21 mouse cellular contexts compared by ENCODE assay signal in the genomic region with DNA sequence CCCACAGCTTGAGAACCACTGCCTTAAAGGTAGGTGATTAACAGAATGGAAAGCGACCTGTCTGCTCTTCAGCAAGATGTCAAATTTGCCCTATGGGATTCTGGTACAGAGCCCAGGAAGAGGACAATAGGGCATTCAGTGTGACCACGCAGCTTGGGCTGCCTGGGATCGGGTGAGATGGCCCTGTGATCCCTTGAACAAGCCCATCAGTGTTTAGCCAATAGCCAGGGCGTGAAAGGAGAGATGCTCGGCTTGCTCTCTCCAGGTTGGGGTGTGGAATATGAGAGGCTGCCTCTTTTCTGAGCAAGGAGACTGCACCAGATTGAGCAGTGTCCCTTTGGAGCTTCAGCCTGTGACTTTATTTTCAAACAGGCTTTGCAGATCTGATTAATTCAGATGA. TPM values are rescaled to one million over a fixed set of nuclear protein-coding genes. Genes with fewer than 3 reads are reported as not detected.
DNase-seq lines count a peak whose midpoint lies in the region.
"Had no signal": no experiment of that assay in that cellular context is flagged by ENCODE, and none has a peak within 500 bp of the region (broad histone marks: within the 10 kb centered on the region; RNA-seq: fewer than 3 reads in every experiment).

No protein-coding gene starts in this region.

- DNase-seq in layer of hippocampus, adult 11-12 months (ENCODE audit: low spot score) = peak; percentile 37
- DNase-seq in layer of hippocampus, postnatal 36 days = no peak
- peak; percentile 24 for DNase-seq in left cerebral cortex, adult 11 months (ENCODE audit: low spot score)
- no peak for DNase-seq in left cerebral cortex, adult 18-20 months (ENCODE audit: low spot score in 2 of 2)
- DNase-seq in brain, adult 2 months (ENCODE audit: low read depth, low spot score) = peak; percentile 86
- DNase-seq in mesoderm, embryonic 11.5 days (ENCODE audit: low read depth, low spot score) = peak; percentile 16
- DNase-seq in thymus, postnatal 0 days (ENCODE audit: low spot score) = no peak
- DNase-seq: adrenal gland, postnatal 10 days; cerebellum, adult 11-12 months; cerebellum, adult 9-11 months; gastrocnemius, postnatal 10 days; heart, postnatal 36 days had no signal

RNA-seq across cellular contexts. Expression of gene Lpo, which starts 6.6 kb away (rescaled TPM):
- under 1 TPM; 0.12 to 0.18 TPM for total RNA-seq in layer of hippocampus, postnatal 36 days (2021)
- total RNA-seq in left cerebral cortex, adult 18-20 months (2021) = under 1 TPM; 0.28 to 0.37 TPM
- 6.4 and 8.4 TPM in 2 replicates for polyA plus RNA-seq in thymus, postnatal 0 days (2015; fragmentation: Nextera tagmentation; extraction: Ambion mirVana)
- total RNA-seq: adrenal gland, postnatal 10 days; adrenal gland, postnatal 4 days; ES-E14; gastrocnemius, postnatal 10 days; gastrocnemius, postnatal 4 days; heart, adult 8-10 months; heart, postnatal 36 days had no signal
- polyA plus RNA-seq: heart, embryonic 12.5 days; inflammation-experienced regulatory T-cells, adult 6 months had no signal

RNA-seq across cellular contexts. Expression of gene Mpo, which starts 28.1 kb away (rescaled TPM):
- under 1 TPM; 0.28 to 0.60 TPM for total RNA-seq in layer of hippocampus, postnatal 36 days (2021)
- total RNA-seq in left cerebral cortex, adult 18-20 months (2021) = under 1 TPM in 1 of 2 experiments, not detected in 1; 0.26 TPM
- 5.0 and 6.2 TPM in 2 replicates for polyA plus RNA-seq in thymus, postnatal 0 days (2015; fragmentation: Nextera tagmentation; extraction: Ambion mirVana)
- total RNA-seq: ES-E14; heart, postnatal 36 days had no signal
- polyA plus RNA-seq: frontal cortex, adult 2 months; inflammation-experienced regulatory T-cells, adult 6 months had no signal

RNA-seq across cellular contexts. Expression of gene Mks1, which starts 31.5 kb away (rescaled TPM):
- total RNA-seq in layer of hippocampus, postnatal 36 days (2021) = 1 to 10 TPM; 4.5 to 5.1 TPM
- 1 to 10 TPM; 3.9 to 4.1 TPM for total RNA-seq in left cerebral cortex, adult 18-20 months (2021)
- 4.9 and 6.7 TPM in 2 replicates for polyA plus RNA-seq in thymus, postnatal 0 days (2015; fragmentation: Nextera tagmentation; extraction: Ambion mirVana)

RNA-seq across cellular contexts. Expression of gene Epx, which starts 53.8 kb away (rescaled TPM):
- total RNA-seq in layer of hippocampus, postnatal 36 days (2021) = not detected
- not detected for total RNA-seq in left cerebral cortex, adult 18-20 months (2021)
- polyA plus RNA-seq in thymus, postnatal 0 days (2015; fragmentation: Nextera tagmentation; extraction: Ambion mirVana) = 0.22 and 0.64 TPM in 2 replicates
- total RNA-seq: gastrocnemius, postnatal 4 days; heart, adult 8-10 months; heart, postnatal 36 days had no signal
- polyA plus RNA-seq: forebrain, embryonic 16.5 days; hindbrain, embryonic 11.5 days; inflammation-experienced regulatory T-cells, adult 6 months had no signal

Comparison
In these comparisons a context has a peak if more than half of its experiments do, and no peak if none do; other contexts are left out.
1. DNase-seq: peak in layer of hippocampus, adult 11-12 months (single experiment), left cerebral cortex, adult 11 months (single experiment), brain, adult 2 months (single experiment) and mesoderm, embryonic 11.5 days (single experiment); none in layer of hippocampus, postnatal 36 days (0 of 2), left cerebral cortex, adult 18-20 months (0 of 2) and thymus, postnatal 0 days (single experiment).